Mouse (Mus musculus) heart, postnatal 0 days (tissue): ENCODE data around the gene Cd4.

Experiments used
- CTCF ChIP-seq: IDR thresholded peaks from 2 replicates; pipeline ENCODE4 v1.5.1; 2016; ENCODE audit warnings: antibody characterized with exemption, control low read depth, low read depth
- EP300 ChIP-seq: IDR thresholded peaks from 2 replicates; pipeline ENCODE4 v1.6.1; 2016; ENCODE audit warnings: antibody characterized with exemption, low read depth

DNA sequence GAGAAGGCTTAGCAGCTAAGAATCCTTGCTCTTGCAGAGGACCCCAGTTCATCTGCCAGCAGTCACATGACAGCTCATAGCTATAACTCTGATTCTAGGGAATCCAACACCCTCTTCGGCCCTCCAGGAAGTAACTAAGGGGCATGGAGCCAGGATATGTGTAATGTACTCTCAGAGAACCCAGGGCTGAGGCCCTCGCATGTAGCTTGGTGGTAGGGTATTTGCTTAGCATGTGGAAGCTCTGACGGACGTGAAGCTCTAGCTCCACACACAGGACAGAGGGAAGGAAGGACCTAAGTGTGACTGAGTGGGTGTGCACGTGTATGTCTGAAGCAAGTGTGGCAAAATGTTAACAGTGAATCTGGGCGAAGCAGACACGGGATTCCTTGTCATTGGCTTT lies 51.6 kb downstream of the Cd4 start:
- TF ChIP-seq CTCF: no peak
- no peak for TF ChIP-seq EP300
